Mouse (Mus musculus): ENCODE measurements around the gene Ntng1.

GRCm38 (mm10) chr3:109775200-109775599 lies 368.6 kb downstream of the Ntng1 start:
- TF ChIP-seq POU5F1 (IDR thresholded peaks at IDR 0.05; ENCODE audit: borderline replicate concordance, low read length), result no peak
- no peak for TF ChIP-seq CTCF (conservative IDR thresholded peaks at IDR 0.05; ENCODE audit: low read length)
- no peak for TF ChIP-seq NANOG (IDR thresholded peaks at IDR 0.05; ENCODE audit: borderline replicate concordance, low read length)

Measured in E14TG2a.4 (cell line).